Mouse (Mus musculus): ENCODE results near the gene Asic3. TPM values are rescaled to one million over a fixed set of nuclear protein-coding genes. Genes with fewer than 3 reads are reported as not detected.

Gene Asic3
- polyA plus RNA-seq, 1 experiment from 2014 or later, result 0.17 TPM

- H3K27ac ChIP-seq (replicated peaks), result no peak overlapping the region
- H3K27me3 ChIP-seq, result no peaks in the 10 kb centered on the region; the same call in 1 of the 2 replicates
- H3K4me3 ChIP-seq, result no peak overlapping the region
- no peak for ATAC-seq (ENCODE audit: low FRiP score, low read depth)
- WGBS, result 68% methylated on average over 3 of the region's 3 CpGs
- H3K36me3 ChIP-seq, result peaks cover 66% of the 10 kb centered on the region
- H3K9me3 ChIP-seq, result no peaks in the 10 kb centered on the region
- no peak overlapping the region for H3K4me2 ChIP-seq (replicated peaks)
- no peaks in the 10 kb centered on the region for H3K4me1 ChIP-seq
- H3K9ac ChIP-seq (replicated peaks), result no peak overlapping the region
Observed at GRCm38 (mm10) chr5:24405389-24405876, 7.8 kb upstream of the Asic3 start.

- no peak for ATAC-seq (ENCODE audit: low FRiP score, low read depth)
- Histone ChIP-seq H3K9ac (replicated peaks) (no peak overlapping the region), H3K4me2 (replicated peaks) (no peak overlapping the region), H3K27me3 (no peaks in the 10 kb centered on the region; the same call in none of the 2 replicates), H3K9me3 (no peaks in the 10 kb centered on the region), H3K27ac (replicated peaks) (no peak overlapping the region), H3K4me3 (no peak overlapping the region), H3K4me1 (no peaks in the 10 kb centered on the region), H3K36me3 (peaks cover 39% of the 10 kb centered on the region)
- 95% methylated on average over 13 of the region's 13 CpGs for WGBS
Observed at GRCm38 (mm10) chr5:24408651-24409050, 4.5 kb upstream of the Asic3 start.

DNA sequence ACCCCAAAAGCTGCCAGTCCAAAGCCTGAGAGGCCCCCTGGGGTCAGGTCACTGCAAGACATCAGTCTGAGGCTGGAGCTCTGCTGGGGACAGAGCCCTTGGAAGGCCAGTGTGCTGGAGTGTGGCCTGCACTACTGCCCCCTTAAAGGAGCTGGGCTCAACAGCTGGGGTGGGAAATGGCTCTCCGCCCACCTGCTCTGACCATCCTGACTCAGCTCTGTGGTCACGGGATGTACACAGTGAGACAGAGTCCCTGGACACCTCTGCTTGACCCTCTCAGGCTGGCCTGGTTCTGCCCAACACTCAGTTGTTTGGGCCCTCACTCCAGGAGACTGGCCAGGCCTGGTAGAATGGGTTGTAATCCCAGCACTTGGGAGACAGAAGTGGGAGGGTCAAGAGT, 3.7 kb upstream of the Asic3 start:
- Histone ChIP-seq H3K27ac (replicated peaks) (no peak overlapping the region), H3K4me1 (no peaks in the 10 kb centered on the region), H3K4me3 (no peak overlapping the region), H3K27me3 (peaks cover 4% of the 10 kb centered on the region), H3K9ac (replicated peaks) (no peak overlapping the region), H3K4me2 (replicated peaks) (no peak overlapping the region), H3K36me3 (peaks cover 34% of the 10 kb centered on the region), H3K9me3 (no peaks in the 10 kb centered on the region)
- WGBS, result 67% methylated on average over 2 of the region's 2 CpGs
- no peak for ATAC-seq (ENCODE audit: low FRiP score, low read depth)

- H3K27ac ChIP-seq (replicated peaks), result no peak overlapping the region
- WGBS, result 94% methylated on average over 2 of the region's 2 CpGs
- no peak overlapping the region for H3K9ac ChIP-seq (replicated peaks)
- H3K9me3 ChIP-seq, result no peaks in the 10 kb centered on the region
- H3K4me2 ChIP-seq (replicated peaks), result no peak overlapping the region
- peaks cover 4% of the 10 kb centered on the region for H3K27me3 ChIP-seq
- peaks cover 13% of the 10 kb centered on the region; the same call in 1 of the 2 replicates for H3K36me3 ChIP-seq
- H3K4me1 ChIP-seq, result peaks cover 9% of the 10 kb centered on the region; the same call in 1 of the 2 replicates
- H3K4me3 ChIP-seq, result no peak overlapping the region
- ATAC-seq (ENCODE audit: low FRiP score, low read depth), result no peak
Observed at GRCm38 (mm10) chr5:24412063-24412462, 1.1 kb upstream of the Asic3 start.

DNA sequence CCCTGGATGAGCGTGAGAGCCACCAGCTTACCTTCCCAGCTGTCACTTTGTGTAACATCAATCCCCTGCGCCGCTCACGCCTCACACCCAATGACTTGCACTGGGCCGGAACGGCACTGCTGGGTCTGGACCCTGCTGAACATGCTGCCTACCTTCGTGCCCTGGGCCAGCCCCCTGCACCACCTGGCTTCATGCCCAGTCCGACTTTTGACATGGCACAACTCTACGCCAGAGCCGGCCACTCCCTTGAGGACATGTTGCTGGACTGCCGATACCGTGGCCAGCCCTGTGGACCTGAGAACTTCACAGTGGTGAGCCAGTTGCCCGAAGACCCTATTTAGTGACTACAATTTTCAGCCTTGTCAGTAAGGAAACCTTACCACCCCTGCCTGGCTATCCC, 746 bp downstream of the Asic3 start:
- 87% methylated on average over 13 of the region's 13 CpGs for whole genome bisulfite sequencing
- Histone ChIP-seq H3K4me3 (no peak overlapping the region), H3K4me1 (peaks cover 9% of the 10 kb centered on the region; the same call in 1 of the 2 replicates), H3K9ac (replicated peaks) (no peak overlapping the region), H3K9me3 (no peaks in the 10 kb centered on the region), H3K36me3 (0 out of 2 replicates have a peak, but pooled peaks cover 9% of the 10 kb centered on the region), H3K27me3 (peaks cover 4% of the 10 kb centered on the region), H3K27ac (replicated peaks) (no peak overlapping the region), H3K4me2 (replicated peaks) (no peak overlapping the region)
- ATAC-seq (ENCODE audit: low FRiP score, low read depth), result no peak

- no peak overlapping the region for H3K27ac ChIP-seq (replicated peaks)
- H3K4me3 ChIP-seq, result no peak overlapping the region
- H3K9me3 ChIP-seq, result no peaks in the 10 kb centered on the region
- WGBS, result 3% methylated on average over 21 of the region's 21 CpGs
- peaks cover 23% of the 10 kb centered on the region for H3K36me3 ChIP-seq
- peaks cover 4% of the 10 kb centered on the region; the same call in 1 of the 2 replicates for H3K27me3 ChIP-seq
- H3K4me2 ChIP-seq (replicated peaks), result 0 out of 2 replicates have a peak overlapping the region, but pooled peaks have one; percentile 7
- peak; percentile 62 for ATAC-seq (ENCODE audit: low FRiP score, low read depth)
- no peak overlapping the region; the same call in 1 of the 2 replicates for H3K9ac ChIP-seq (replicated peaks)
- H3K4me1 ChIP-seq, result peaks cover 9% of the 10 kb centered on the region; the same call in 1 of the 2 replicates
Observed at GRCm38 (mm10) chr5:24416222-24416736, 3.1 kb downstream of the Asic3 start.

DNA sequence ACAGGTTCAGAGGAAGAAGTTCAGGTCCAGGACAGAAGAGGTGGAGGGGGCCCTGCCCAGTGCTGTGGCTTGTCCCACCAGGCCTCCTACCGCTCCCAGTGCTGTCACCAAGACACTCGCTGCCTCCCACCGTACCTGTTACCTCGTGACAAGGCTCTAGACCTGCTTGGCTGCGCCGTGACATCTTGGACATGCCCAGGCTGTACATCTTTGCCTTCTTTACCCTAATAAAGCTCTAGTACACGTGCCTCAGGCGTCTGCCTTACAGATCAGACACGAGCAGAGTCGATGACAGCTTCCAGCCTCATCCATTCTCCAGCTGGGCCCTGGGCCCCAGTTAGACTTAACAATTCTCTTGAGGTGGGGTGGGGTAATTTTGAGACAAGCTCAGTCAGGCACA, 4.4 kb downstream of the Asic3 start:
- no peak overlapping the region for H3K4me2 ChIP-seq (replicated peaks)
- WGBS, result 87% methylated on average over 10 of the region's 10 CpGs

DNA sequence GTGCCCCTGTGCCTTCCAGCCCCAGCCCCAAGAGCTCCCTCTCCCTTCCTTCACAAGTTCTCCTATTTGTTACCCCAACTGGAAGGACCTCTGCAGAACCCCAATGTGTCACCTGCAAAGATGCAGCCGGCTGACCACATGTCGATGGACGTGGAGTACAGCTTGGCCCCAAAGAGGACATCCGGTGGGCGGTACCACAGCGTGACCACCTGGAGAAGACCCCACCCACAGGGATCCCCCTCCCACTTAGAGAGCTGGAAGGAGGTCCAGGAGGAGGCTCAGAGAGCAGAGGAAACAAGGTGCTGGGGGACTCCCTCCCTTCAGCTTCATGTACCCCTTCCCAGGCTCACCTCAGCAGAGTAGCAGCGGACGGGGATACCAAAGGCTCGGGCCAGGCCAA, 7.2 kb downstream of the Asic3 start:
- Histone ChIP-seq H3K4me2 (replicated peaks) (no peak overlapping the region), H3K36me3 (peaks cover 26% of the 10 kb centered on the region), H3K9me3 (no peaks in the 10 kb centered on the region), H3K4me3 (no peak overlapping the region), H3K27ac (replicated peaks) (no peak overlapping the region), H3K27me3 (no peaks in the 10 kb centered on the region), H3K4me1 (peaks cover 29% of the 10 kb centered on the region), H3K9ac (replicated peaks) (no peak overlapping the region)
- WGBS, result 90% methylated on average over 9 of the region's 9 CpGs
- no peak for ATAC-seq (ENCODE audit: low FRiP score, low read depth)

More for the DNA sequence above, 4.4 kb downstream of the Asic3 start:
- Histone ChIP-seq H3K9me3 (no peaks in the 10 kb centered on the region), H3K4me3 (no peak overlapping the region), H3K36me3 (peaks cover 26% of the 10 kb centered on the region), H3K27me3 (peaks cover 4% of the 10 kb centered on the region; the same call in 1 of the 2 replicates), H3K9ac (replicated peaks) (no peak overlapping the region), H3K4me1 (peaks cover 15% of the 10 kb centered on the region), H3K27ac (replicated peaks) (no peak overlapping the region)
- no peak for ATAC-seq (ENCODE audit: low FRiP score, low read depth)

- Histone ChIP-seq H3K36me3 (peaks cover 26% of the 10 kb centered on the region), H3K27me3 (peaks cover 17% of the 10 kb centered on the region), H3K4me3 (peak within 1 kb of the TSS; percentile 62), H3K4me2 (replicated peaks) (peak within 1 kb of the TSS; percentile 85), H3K27ac (replicated peaks) (peak within 1 kb of the TSS; percentile 91), H3K9ac (replicated peaks) (peak within 1 kb of the TSS; percentile 75), H3K9me3 (no peaks in the 10 kb centered on the region), H3K4me1 (peaks cover 50% of the 10 kb centered on the region)
- under 1% methylated on average over 46 of the region's 46 CpGs for WGBS
- peak; percentile 92 for ATAC-seq (ENCODE audit: low FRiP score, low read depth)
Observed at GRCm38 (mm10) chr5:24423129-24424003, 10.2 kb downstream of the Asic3 start, which contains the start of the genes Cdk5 and Slc4a2. Gene Cdk5, minus strand, starts transcription at chr5:24423530. Gene Slc4a2, plus strand, starts transcription at chr5:24423837.

DNA sequence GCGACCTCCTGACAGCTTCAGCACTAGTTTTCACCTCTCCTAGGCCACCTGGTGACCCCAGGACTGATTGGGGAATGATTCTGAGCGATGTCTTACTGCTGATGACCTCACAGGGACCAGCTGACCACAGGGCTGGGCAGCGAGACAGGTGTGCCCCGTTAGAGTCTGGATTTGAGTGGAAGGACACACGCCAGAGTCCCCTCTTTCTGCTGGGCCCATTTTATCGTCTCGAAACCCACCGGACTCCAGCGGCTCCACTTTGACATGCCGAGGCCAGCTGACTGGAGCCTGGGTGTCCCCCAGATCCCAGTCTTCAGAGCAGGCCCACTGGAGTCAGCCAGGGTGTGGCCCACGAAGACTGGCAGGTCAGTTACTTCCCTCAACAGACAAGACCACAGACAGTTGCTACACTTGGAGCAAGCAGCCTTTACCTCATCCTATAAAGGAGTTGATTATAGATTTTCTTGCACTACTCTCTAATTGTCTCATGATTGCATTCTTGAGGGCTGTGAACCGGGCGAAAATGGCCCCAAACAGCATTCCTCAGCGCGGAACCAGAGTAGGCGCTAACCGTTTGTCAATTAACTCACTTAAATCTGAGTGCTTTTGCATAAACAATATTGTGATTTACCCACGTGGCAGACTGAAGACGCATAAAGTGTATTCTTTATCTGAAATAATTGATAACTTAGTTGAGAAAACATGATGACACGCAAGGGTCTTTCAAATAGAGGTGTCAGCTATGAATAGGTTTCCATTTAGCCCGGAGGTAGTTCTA, 11.0 kb downstream of the Asic3 start:
- no peaks in the 10 kb centered on the region for H3K9me3 ChIP-seq
- H3K4me1 ChIP-seq, result peaks cover 55% of the 10 kb centered on the region
- peak overlapping the region; percentile 91 for H3K27ac ChIP-seq (replicated peaks)
- H3K27me3 ChIP-seq, result peaks cover 22% of the 10 kb centered on the region
- H3K4me2 ChIP-seq (replicated peaks), result peak overlapping the region; percentile 85
- WGBS, result 16% methylated on average over 21 of the region's 21 CpGs
- peaks cover 22% of the 10 kb centered on the region for H3K36me3 ChIP-seq
- ATAC-seq (ENCODE audit: low FRiP score, low read depth), result no peak; the same call in none of the 2 replicates
- H3K9ac ChIP-seq (replicated peaks), result peak overlapping the region; percentile 64
- peak overlapping the region; percentile 62 for H3K4me3 ChIP-seq

DNA sequence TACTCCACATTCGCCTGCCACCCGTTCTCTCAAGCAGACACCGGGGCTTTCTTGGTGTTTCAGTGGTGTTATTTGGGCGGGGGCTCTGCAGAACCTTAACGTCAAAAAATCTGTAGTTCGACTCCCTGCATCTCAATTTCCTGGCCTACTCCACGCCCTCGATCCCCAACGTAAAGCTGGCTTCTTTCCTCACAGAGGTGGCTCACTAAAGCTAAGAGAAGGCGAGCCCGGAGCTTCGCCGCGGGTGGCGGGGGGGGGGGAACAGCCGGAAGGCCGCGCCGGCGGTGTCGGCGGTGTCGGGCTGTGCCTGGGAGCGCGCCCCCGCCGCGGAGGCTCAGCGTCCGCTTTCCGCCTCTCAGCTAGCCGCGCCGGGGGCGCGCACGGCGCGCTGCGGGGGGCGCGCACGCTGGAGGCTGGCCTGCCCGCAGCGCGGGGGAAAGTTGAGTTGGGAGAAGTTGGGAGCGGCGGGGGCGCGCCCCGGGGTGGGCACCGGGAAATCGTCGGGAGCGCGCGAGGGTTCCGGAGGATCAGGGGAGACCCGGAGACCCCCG, 11.7 kb downstream of the Asic3 start:
- peaks cover 22% of the 10 kb centered on the region for H3K27me3 ChIP-seq
- H3K9ac ChIP-seq (replicated peaks), result peak overlapping the region; percentile 64
- WGBS, result under 1% methylated on average over 40 of the region's 60 CpGs
- no peaks in the 10 kb centered on the region for H3K9me3 ChIP-seq
- ATAC-seq (ENCODE audit: low FRiP score, low read depth), result no peak
- peaks cover 22% of the 10 kb centered on the region for H3K36me3 ChIP-seq
- H3K4me2 ChIP-seq (replicated peaks), result peak overlapping the region; percentile 85
- peaks cover 55% of the 10 kb centered on the region for H3K4me1 ChIP-seq
- peak overlapping the region; percentile 62 for H3K4me3 ChIP-seq
- H3K27ac ChIP-seq (replicated peaks), result peak overlapping the region; percentile 91
